Comparison of ENCODE assay signal across 4 mouse cellular contexts in the genomic region with DNA sequence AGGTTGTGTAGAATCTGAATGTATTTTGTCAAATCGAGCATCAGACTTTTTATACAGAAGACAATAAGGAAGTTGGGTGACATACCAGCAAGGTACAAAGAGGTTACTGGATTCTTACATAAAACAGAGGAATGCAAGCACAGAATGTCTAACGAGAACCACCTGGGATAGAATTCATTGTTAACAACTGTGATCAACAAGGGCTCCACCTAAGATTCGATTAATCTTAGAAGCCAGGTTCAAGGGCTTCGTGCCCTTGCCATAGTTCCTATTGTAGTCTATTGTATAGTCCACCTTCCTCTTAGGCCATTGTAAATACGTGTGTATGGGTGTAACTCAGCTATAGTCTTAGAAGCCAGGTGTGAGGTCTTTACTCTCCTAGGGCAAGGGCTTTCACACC.
DNase-seq lines count a peak whose midpoint lies in the region.

No protein-coding gene starts in this region.

- peak; percentile 31 for DNase-seq in ES-CJ7 (ENCODE audit: low read depth, low spot score)
- peak; percentile 70 for DNase-seq in R1 (ENCODE audit: low read depth, low spot score)
- peak; percentile 78 for DNase-seq in ZHBTc4 (ENCODE audit: low read depth, low spot score)
- DNase-seq in heart, adult 11 months = peak; percentile 13

Comparison
In these comparisons a context has a peak if more than half of its experiments do, and no peak if none do; other contexts are left out.
1. Peak in every context shown above with its lines: DNase-seq.
2. DNase-seq: peak in every context shown above with its lines; median percentile 78 in ZHBTc4; 70 in R1; 31 in ES-CJ7; 13 in heart, adult 11 months.